Mouse (Mus musculus): ENCODE measurements around the gene Nim1k. TPM values are rescaled to one million over a fixed set of nuclear protein-coding genes. Genes with fewer than 3 reads are reported as not detected.

The Nim1k gene
- 1 to 10 TPM; 1.2 to 1.6 TPM for total RNA-seq (2021)

- intact Hi-C loops (cut with DNase I), result loop anchor here (5.0 kb wide), 1 partner anchor 36 kb away; the partner anchor contains the start of gene Zfp131
- peak; percentile 83 to 84 for DNase-seq
Observed at GRCm38 (mm10) chr13:119755681-119756471, at the start of gene Nim1k. Gene Nim1k, minus strand, starts transcription at chr13:119755882.

GRCm38 (mm10) chr13:119797656-119798055 is 42.0 kb upstream of the Nim1k start:
- DNase-seq, result no peak
- intact Hi-C loops (cut with DNase I), result no loop called here

- DNase-seq, result no peak
- intact Hi-C loops (cut with DNase I), result loop anchor here (5.0 kb wide), 1 partner anchor 36 kb away; the partner anchor contains the start of gene Nim1k
Observed at GRCm38 (mm10) chr13:119792791-119793404, 37.2 kb upstream of the Nim1k start.

GRCm38 (mm10) chr13:119791580-119792135 is 36.0 kb upstream of the Nim1k start:
- intact Hi-C loops (cut with DNase I), result loop anchor here (2.0 to 5.0 kb wide), 2 partner anchors 34 to 101 kb away; partner anchors contain the start of genes Hmgcs1 and Nim1k
- peak in 1 of 2 experiments; percentile 7 for DNase-seq

GRCm38 (mm10) chr13:119790761-119791579 is 35.3 kb upstream of the Nim1k start, which contains the start of gene Zfp131:
Gene Zfp131, minus strand, starts transcription at chr13:119790889.
- intact Hi-C loops (cut with DNase I), result loop anchor here (1.0 to 5.0 kb wide), 3 partner anchors 34 to 100 kb away; partner anchors contain the start of genes Hmgcs1 and Nim1k
- DNase-seq, result peak; percentile 91 to 94

GRCm38 (mm10) chr13:119789851-119790717 is 34.4 kb upstream of the Nim1k start:
- peak in 1 of 2 experiments; percentile 40 for DNase-seq
- intact Hi-C loops (cut with DNase I), result loop anchor here (1.0 to 5.0 kb wide), 3 partner anchors 33 to 99 kb away; partner anchors contain the start of genes Hmgcs1 and Nim1k

GRCm38 (mm10) chr13:119783581-119783980 is 27.9 kb upstream of the Nim1k start:
- DNase-seq, result no peak

GRCm38 (mm10) chr13:119768541-119768940 is 12.9 kb upstream of the Nim1k start:
- intact Hi-C loops (cut with DNase I), result no loop called here
- DNase-seq, result no peak

More at GRCm38 (mm10) chr13:119783581-119783980, 27.9 kb upstream of the Nim1k start:
- intact Hi-C loops (cut with DNase I), result no loop called here

- no peak for DNase-seq
- intact Hi-C loops (cut with DNase I), result no loop called here
Observed at GRCm38 (mm10) chr13:119766480-119766879, 10.8 kb upstream of the Nim1k start.

GRCm38 (mm10) chr13:119756831-119757230 is 1.1 kb upstream of the Nim1k start:
- intact Hi-C loops (cut with DNase I), result loop anchor here (5.0 kb wide), 1 partner anchor 35 kb away; the partner anchor contains the start of gene Zfp131
- DNase-seq, result no peak

GRCm38 (mm10) chr13:119755141-119755547 is 538 bp downstream of the Nim1k start:
- intact Hi-C loops (cut with DNase I), result loop anchor here (5.0 kb wide), 1 partner anchor 37 kb away; the partner anchor contains the start of gene Zfp131
- DNase-seq, result no peak

GRCm38 (mm10) chr13:119754635-119755020 is 1.1 kb downstream of the Nim1k start:
- intact Hi-C loops (cut with DNase I), result loop anchor here (5.0 kb wide), 1 partner anchor 38 kb away; the partner anchor contains the start of gene Zfp131
- DNase-seq, result no peak

GRCm38 (mm10) chr13:119753859-119754634 is 1.6 kb downstream of the Nim1k start:
- intact Hi-C loops (cut with DNase I), result no loop called here
- no peak for DNase-seq

GRCm38 (mm10) chr13:119746930-119747329 is 8.8 kb downstream of the Nim1k start:
- intact Hi-C loops (cut with DNase I), result no loop called here
- no peak for DNase-seq

- intact Hi-C loops (cut with DNase I), result no loop called here
- no peak for DNase-seq
Observed at GRCm38 (mm10) chr13:119743470-119743869, 12.2 kb downstream of the Nim1k start.

GRCm38 (mm10) chr13:119742711-119743415 is 12.8 kb downstream of the Nim1k start:
- intact Hi-C loops (cut with DNase I), result no loop called here
- no peak for DNase-seq

GRCm38 (mm10) chr13:119741390-119742237 is 14.1 kb downstream of the Nim1k start:
- DNase-seq, result no peak
- intact Hi-C loops (cut with DNase I), result no loop called here

Data from heart, postnatal 36 days (tissue).